Mouse (Mus musculus) brain, embryonic 14.5 days (tissue): Measurements from ENCODE around the gene Siva1.
A peak's percentile ranks its signal among the peaks of the same experiment; 100 is the strongest.

Source experiments
- CTCF ChIP-seq: fragments of 200-500 bp; IDR thresholded peaks from 2 replicates; pipeline ENCODE4 v1.5.1; 2012; ENCODE audit warnings: inconsistent platforms, mild to moderate bottlenecking, moderate library complexity, borderline replicate concordance; ENCODE audit not compliant: insufficient read depth, insufficient read length; ENCODE audit errors: extremely low read depth
- POLR2A ChIP-seq: fragments of 200-500 bp; IDR thresholded peaks from 2 replicates; pipeline ENCODE4 v1.6.1; 2012; ENCODE audit warnings: mild to moderate bottlenecking, inconsistent platforms, borderline replicate concordance; ENCODE audit not compliant: poor library complexity, insufficient read depth, insufficient read length, severe bottlenecking; ENCODE audit errors: extremely low read depth

DNA sequence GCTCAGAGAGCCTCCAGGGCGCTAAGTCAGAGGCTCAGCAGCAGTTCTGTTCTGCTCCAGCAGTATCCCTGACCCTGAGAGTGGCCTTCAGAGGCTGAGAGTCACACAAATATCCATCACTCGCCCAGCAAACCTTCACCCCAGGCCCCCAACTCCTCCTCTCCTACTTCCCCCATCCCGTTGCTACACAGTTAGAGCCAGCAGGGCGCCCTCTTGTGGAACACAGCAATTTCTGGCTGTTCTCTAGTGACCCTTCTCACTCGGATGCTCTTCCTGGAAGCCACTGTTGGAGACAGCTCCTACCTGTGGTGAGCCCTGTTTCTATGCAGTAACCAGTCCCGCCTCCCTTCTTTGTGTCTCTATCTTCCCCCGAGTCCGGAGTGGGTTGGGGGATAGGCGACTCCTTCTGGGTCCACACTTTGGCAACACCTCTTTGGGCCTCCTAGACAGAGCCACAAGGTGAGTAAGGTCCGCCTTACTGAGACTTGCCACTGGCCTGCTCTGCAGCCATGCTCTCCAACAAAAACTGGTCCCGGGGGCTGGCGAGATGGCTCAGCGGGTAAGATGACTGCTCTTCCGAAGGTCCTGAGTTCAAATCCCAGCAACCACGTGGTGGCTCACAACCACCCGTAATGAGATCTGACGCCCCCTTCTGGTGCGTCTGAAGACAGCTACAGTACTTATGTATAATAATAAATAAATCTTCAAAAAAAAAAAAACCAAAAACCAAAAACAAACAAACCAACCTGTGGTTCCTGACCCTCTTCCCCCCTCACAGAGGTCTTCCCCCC, 31.0 kb downstream of the Siva1 start:
- TF ChIP-seq POLR2A, result no peak
- peak; percentile 90 for TF ChIP-seq CTCF
